Mouse (Mus musculus): ENCODE measurements around the gene Nmu. TPM values are rescaled to one million over a fixed set of nuclear protein-coding genes. Genes with fewer than 3 reads are reported as not detected.

Gene Nmu
- polyA plus RNA-seq, 1 experiment from 2014 or later: not detected

- Histone ChIP-seq H3K36me3 (ENCODE audit: control insufficient read depth, insufficient read depth, low read length) (no peaks in the 10 kb centered on the region), H3K4me1 (ENCODE audit: control insufficient read depth, insufficient read depth, low read length) (peaks cover 10% of the 10 kb centered on the region), H3K27me3 (replicated peaks; ENCODE audit: control insufficient read depth, insufficient read depth, low read length) (no peaks in the 10 kb centered on the region), H3K27ac (ENCODE audit: low read depth, low read length) (peak overlapping the region; percentile 96), H3K9ac (ENCODE audit: low read length) (peak overlapping the region; percentile 93), H3K4me3 (ENCODE audit: low read depth, low read length) (peak overlapping the region; percentile 98), H3K4me2 (ENCODE audit: low read length) (peak overlapping the region; percentile 81), H3K9me3 (replicated peaks; ENCODE audit: control insufficient read depth, low read length) (no peaks in the 10 kb centered on the region)
- under 1% methylated on average over 70 of the region's 100 CpGs for WGBS
- ATAC-seq (peak; percentile 70), DNase-seq (ENCODE audit: low spot score) (peak; percentile 80)
Observed at GRCm38 (mm10) chr5:76303745-76304451, 59.7 kb downstream of the Nmu start.

- Histone ChIP-seq H3K4me3 (ENCODE audit: low read depth, low read length) (peak overlapping the region; percentile 98), H3K9me3 (replicated peaks; ENCODE audit: control insufficient read depth, low read length) (no peaks in the 10 kb centered on the region), H3K9ac (ENCODE audit: low read length) (peak overlapping the region; percentile 93), H3K4me1 (ENCODE audit: control insufficient read depth, insufficient read depth, low read length) (peaks cover 10% of the 10 kb centered on the region), H3K27ac (ENCODE audit: low read depth, low read length) (peak overlapping the region; percentile 96), H3K4me2 (ENCODE audit: low read length) (peak overlapping the region; percentile 81), H3K36me3 (ENCODE audit: control insufficient read depth, insufficient read depth, low read length) (no peaks in the 10 kb centered on the region), H3K27me3 (replicated peaks; ENCODE audit: control insufficient read depth, insufficient read depth, low read length) (no peaks in the 10 kb centered on the region)
- DNase-seq (ENCODE audit: low spot score) (peak; percentile 20), ATAC-seq (no peak)
- WGBS: 2% methylated on average over 11 of the region's 11 CpGs
Observed at GRCm38 (mm10) chr5:76303379-76303744, 60.2 kb downstream of the Nmu start.

- no peak overlapping the region for H3K4me2 ChIP-seq (ENCODE audit: low read length)
Observed at GRCm38 (mm10) chr5:76302009-76302408, 61.6 kb downstream of the Nmu start.

GRCm38 (mm10) chr5:76289234-76289691, 74.3 kb downstream of the Nmu start:
- no peaks in the 10 kb centered on the region for H3K4me1 ChIP-seq (ENCODE audit: control insufficient read depth, insufficient read depth, low read length)
- no peak overlapping the region for H3K4me3 ChIP-seq (ENCODE audit: low read depth, low read length)
- 93% methylated on average over 8 of the region's 8 CpGs for WGBS
- no peaks in the 10 kb centered on the region for H3K27me3 ChIP-seq (replicated peaks; ENCODE audit: control insufficient read depth, insufficient read depth, low read length)
- ATAC-seq (no peak), DNase-seq (ENCODE audit: low spot score) (no peak)
- no peaks in the 10 kb centered on the region for H3K36me3 ChIP-seq (ENCODE audit: control insufficient read depth, insufficient read depth, low read length)
- no peaks in the 10 kb centered on the region for H3K9me3 ChIP-seq (replicated peaks; ENCODE audit: control insufficient read depth, low read length)
- no peak overlapping the region for H3K4me2 ChIP-seq (ENCODE audit: low read length)
- no peak overlapping the region for H3K27ac ChIP-seq (ENCODE audit: low read depth, low read length)
- H3K9ac ChIP-seq (ENCODE audit: low read length): no peak overlapping the region

More at GRCm38 (mm10) chr5:76302009-76302408, 61.6 kb downstream of the Nmu start:
- 78% methylated on average over 2 of the region's 2 CpGs for WGBS
- Histone ChIP-seq H3K9me3 (replicated peaks; ENCODE audit: control insufficient read depth, low read length) (no peaks in the 10 kb centered on the region), H3K27ac (ENCODE audit: low read depth, low read length) (no peak overlapping the region), H3K36me3 (ENCODE audit: control insufficient read depth, insufficient read depth, low read length) (no peaks in the 10 kb centered on the region), H3K4me1 (ENCODE audit: control insufficient read depth, insufficient read depth, low read length) (peaks cover 10% of the 10 kb centered on the region), H3K4me3 (ENCODE audit: low read depth, low read length) (no peak overlapping the region), H3K27me3 (replicated peaks; ENCODE audit: control insufficient read depth, insufficient read depth, low read length) (no peaks in the 10 kb centered on the region), H3K9ac (ENCODE audit: low read length) (no peak overlapping the region)
- ATAC-seq: no peak
- peak; percentile 9 for DNase-seq (ENCODE audit: low spot score)

GRCm38 (mm10) chr5:76288256-76288655, 75.3 kb downstream of the Nmu start:
- Histone ChIP-seq H3K4me2 (ENCODE audit: low read length) (no peak overlapping the region), H3K4me1 (ENCODE audit: control insufficient read depth, insufficient read depth, low read length) (no peaks in the 10 kb centered on the region), H3K27ac (ENCODE audit: low read depth, low read length) (no peak overlapping the region), H3K9me3 (replicated peaks; ENCODE audit: control insufficient read depth, low read length) (no peaks in the 10 kb centered on the region), H3K27me3 (replicated peaks; ENCODE audit: control insufficient read depth, insufficient read depth, low read length) (no peaks in the 10 kb centered on the region), H3K36me3 (ENCODE audit: control insufficient read depth, insufficient read depth, low read length) (no peaks in the 10 kb centered on the region), H3K4me3 (ENCODE audit: low read depth, low read length) (no peak overlapping the region), H3K9ac (ENCODE audit: low read length) (no peak overlapping the region)
- 99% methylated on average over 3 of the region's 3 CpGs for WGBS
- ATAC-seq: no peak
- DNase-seq (ENCODE audit: low spot score): no peak

- H3K4me3 ChIP-seq (ENCODE audit: low read depth, low read length): no peak overlapping the region
- 76% methylated on average over 5 of the region's 5 CpGs for WGBS
- H3K9me3 ChIP-seq (replicated peaks; ENCODE audit: control insufficient read depth, low read length): no peaks in the 10 kb centered on the region
- no peaks in the 10 kb centered on the region for H3K4me1 ChIP-seq (ENCODE audit: control insufficient read depth, insufficient read depth, low read length)
- H3K9ac ChIP-seq (ENCODE audit: low read length): no peak overlapping the region
- no peaks in the 10 kb centered on the region for H3K36me3 ChIP-seq (ENCODE audit: control insufficient read depth, insufficient read depth, low read length)
- no peaks in the 10 kb centered on the region for H3K27me3 ChIP-seq (replicated peaks; ENCODE audit: control insufficient read depth, insufficient read depth, low read length)
- ATAC-seq (no peak), DNase-seq (ENCODE audit: low spot score) (no peak)
- no peak overlapping the region for H3K4me2 ChIP-seq (ENCODE audit: low read length)
- no peak overlapping the region for H3K27ac ChIP-seq (ENCODE audit: low read depth, low read length)
Observed at GRCm38 (mm10) chr5:76287062-76287461, 76.5 kb downstream of the Nmu start.

GRCm38 (mm10) chr5:76285699-76286098, 77.9 kb downstream of the Nmu start:
- H3K9me3 ChIP-seq (replicated peaks; ENCODE audit: control insufficient read depth, low read length): no peaks in the 10 kb centered on the region
- no peak overlapping the region for H3K27ac ChIP-seq (ENCODE audit: low read depth, low read length)
- no peak overlapping the region for H3K9ac ChIP-seq (ENCODE audit: low read length)
- 0 out of 2 replicates have a peak, but pooled peaks cover 2% of the 10 kb centered on the region for H3K4me1 ChIP-seq (ENCODE audit: control insufficient read depth, insufficient read depth, low read length)
- H3K4me2 ChIP-seq (ENCODE audit: low read length): no peak overlapping the region
- 24% methylated on average over 4 of the region's 4 CpGs for WGBS
- no peak for ATAC-seq
- H3K27me3 ChIP-seq (replicated peaks; ENCODE audit: control insufficient read depth, insufficient read depth, low read length): no peaks in the 10 kb centered on the region
- no peak for DNase-seq (ENCODE audit: low spot score)
- H3K36me3 ChIP-seq (ENCODE audit: control insufficient read depth, insufficient read depth, low read length): no peaks in the 10 kb centered on the region
- H3K4me3 ChIP-seq (ENCODE audit: low read depth, low read length): no peak overlapping the region

- ATAC-seq (no peak), DNase-seq (ENCODE audit: low spot score) (no peak)
- WGBS: 86% methylated on average over 1 of the region's 1 CpGs
- Histone ChIP-seq H3K9me3 (replicated peaks; ENCODE audit: control insufficient read depth, low read length) (no peaks in the 10 kb centered on the region), H3K4me2 (ENCODE audit: low read length) (no peak overlapping the region), H3K4me3 (ENCODE audit: low read depth, low read length) (no peak overlapping the region), H3K4me1 (ENCODE audit: control insufficient read depth, insufficient read depth, low read length) (0 out of 2 replicates have a peak, but pooled peaks cover 2% of the 10 kb centered on the region), H3K36me3 (ENCODE audit: control insufficient read depth, insufficient read depth, low read length) (no peaks in the 10 kb centered on the region), H3K27ac (ENCODE audit: low read depth, low read length) (no peak overlapping the region), H3K27me3 (replicated peaks; ENCODE audit: control insufficient read depth, insufficient read depth, low read length) (no peaks in the 10 kb centered on the region), H3K9ac (ENCODE audit: low read length) (no peak overlapping the region)
Observed at GRCm38 (mm10) chr5:76283890-76284289, 79.7 kb downstream of the Nmu start.
